Mouse (Mus musculus) embryonic facial prominence, embryonic 11.5 days (tissue): ENCODE measurements around the gene Lrmda. TPM values are rescaled to one million over a fixed set of nuclear protein-coding genes. Genes with fewer than 3 reads are reported as not detected.

Source experiments
- ATAC-seq: fragments of 200-750 bp; cut with Nextera tagmentation; replicated peaks from 2 replicates; pipeline ENCODE4 v1.8.0; 2017; ENCODE audit warnings: low read depth; ENCODE audit not compliant: insufficient number of reproducible peaks, low FRiP score, low TSS enrichment
- DNase-seq: peaks from one replicate; pipeline ENCODE4 v3.0.0-alpha.2; 2015; ENCODE audit warnings: low spot score
- H3K27ac ChIP-seq: fragments of 300-500 bp; sonication (generic); replicated peaks from 2 replicates; pipeline ENCODE4 v1.5.1; 2014; ENCODE audit warnings: mild to moderate bottlenecking, low read depth, low read length, control low read depth
- H3K27me3 ChIP-seq: fragments of 300-500 bp; sonication (generic); 2 replicates; pipeline ENCODE4 v1.6.1; 2014; ENCODE audit warnings: mild to moderate bottlenecking, low read length, moderate library complexity, mixed read lengths; ENCODE audit not compliant: control insufficient read depth, insufficient read depth
- H3K36me3 ChIP-seq: fragments of 300-500 bp; sonication (generic); replicated peaks from 2 replicates; pipeline ENCODE4 v1.6.1; 2014; ENCODE audit warnings: low read depth, mild to moderate bottlenecking, low read length, moderate library complexity, mixed read lengths; ENCODE audit not compliant: control insufficient read depth, insufficient read depth
- H3K4me1 ChIP-seq: fragments of 300-500 bp; sonication (generic); 2 replicates; pipeline ENCODE4 v1.6.1; 2014; ENCODE audit warnings: low read length, mixed read lengths; ENCODE audit not compliant: control insufficient read depth, insufficient read depth
- H3K4me2 ChIP-seq: fragments of 300-500 bp; sonication (generic); 2 replicates; pipeline ENCODE4 v1.6.1; 2014; ENCODE audit warnings: low read depth, mild to moderate bottlenecking, control low read depth, low read length, moderate library complexity
- H3K4me3 ChIP-seq: fragments of 300-500 bp; sonication (generic); 2 replicates; pipeline ENCODE4 v1.5.1; 2014; ENCODE audit warnings: low read depth, low read length, control low read depth
- H3K9ac ChIP-seq: fragments of 300-500 bp; sonication (generic); replicated peaks from 2 replicates; pipeline ENCODE4 v1.6.1; 2014; ENCODE audit warnings: mild to moderate bottlenecking, control low read depth, low read length
- H3K9me3 ChIP-seq: fragments of 300-500 bp; sonication (generic); replicated peaks from 2 replicates; pipeline ENCODE4 v1.6.1; 2016; ENCODE audit warnings: mild to moderate bottlenecking, low read length, inconsistent platforms, mixed read lengths; ENCODE audit not compliant: control insufficient read depth
- WGBS: fragments of 180-500 bp; shearing (Covaris S2); extraction: QIAGEN DNeasy Blood & Tissue Kit; methylation state at CpG from one replicate; pipeline ENCODE4 v1.1.7; 2014; 5-methylcytosine and 5-hydroxymethylcytosine counted together
- polyA plus RNA-seq: library from polyadenylated mRNA; unstranded; fragments of >200 nt; fragmentation: Nextera tagmentation; extraction: Ambion mirVana; gene quantifications from 2 replicates; pipeline ENCODE4 v1.2.1, GENCODE M21; 2014

Lrmda gene
- polyA plus RNA-seq, 1 experiment from 2014 or later = 0.22 TPM

DNA sequence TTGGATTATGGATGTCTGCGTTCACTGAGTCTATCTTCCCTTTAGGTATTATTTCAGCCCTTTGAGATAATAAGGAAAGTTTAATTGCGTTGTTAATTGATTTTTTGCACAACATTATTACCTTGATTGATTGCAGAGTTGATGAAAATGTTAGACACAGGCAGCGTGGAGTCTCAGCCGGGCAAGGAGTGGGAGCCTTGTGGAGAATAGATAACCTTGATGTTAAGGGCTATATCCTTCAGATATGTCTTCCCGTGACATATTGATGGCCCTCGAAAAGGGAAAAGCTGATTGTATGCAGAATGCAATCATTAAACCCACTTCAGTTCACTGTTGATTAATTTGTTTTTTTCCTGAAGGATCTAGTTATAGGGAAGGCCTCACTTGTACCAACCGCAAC lies 1021.5 kb downstream of the Lrmda start:
- no peak overlapping the region for H3K4me3 ChIP-seq
- 87% methylated on average over 7 of the region's 7 CpGs for WGBS
- H3K36me3 ChIP-seq = no peaks in the 10 kb centered on the region
- no peak for ATAC-seq
- H3K9ac ChIP-seq = no peak overlapping the region
- H3K27ac ChIP-seq = no peak overlapping the region
- H3K4me1 ChIP-seq = no peaks in the 10 kb centered on the region
- no peaks in the 10 kb centered on the region for H3K9me3 ChIP-seq
- no peak for DNase-seq
- H3K27me3 ChIP-seq = no peaks in the 10 kb centered on the region
- H3K4me2 ChIP-seq = no peak overlapping the region

GRCm38 (mm10) chr14:23045322-23045721 lies 1025.8 kb downstream of the Lrmda start:
- DNase-seq (no peak), ATAC-seq (no peak)
- H3K4me1 ChIP-seq = no peaks in the 10 kb centered on the region
- H3K4me3 ChIP-seq = no peak overlapping the region
- H3K9me3 ChIP-seq = no peaks in the 10 kb centered on the region
- no peak overlapping the region for H3K27ac ChIP-seq
- H3K36me3 ChIP-seq = no peaks in the 10 kb centered on the region
- WGBS = 42% methylated on average over 1 of the region's 1 CpGs
- H3K4me2 ChIP-seq = no peak overlapping the region
- no peak overlapping the region for H3K9ac ChIP-seq
- H3K27me3 ChIP-seq = no peaks in the 10 kb centered on the region

DNA sequence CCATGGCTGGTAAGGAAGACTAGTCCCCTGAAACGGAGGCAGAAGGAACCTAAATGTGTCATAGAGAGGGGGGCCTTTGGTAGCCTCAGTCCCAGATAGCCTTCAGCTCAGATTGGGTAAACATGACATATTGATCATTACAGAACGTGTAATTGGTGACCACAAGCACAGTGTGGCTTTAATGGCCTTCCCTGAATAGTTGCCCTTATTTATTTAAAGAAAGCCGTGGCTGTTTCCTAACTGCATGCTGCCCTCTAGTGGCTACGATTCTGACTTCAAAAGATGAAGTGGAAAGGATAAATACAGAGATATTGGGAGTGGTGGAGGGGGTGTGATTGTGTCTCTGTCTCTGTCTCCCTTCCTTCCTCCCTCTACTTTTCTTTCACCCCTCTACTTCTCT lies 1026.8 kb downstream of the Lrmda start:
- no peaks in the 10 kb centered on the region for H3K36me3 ChIP-seq
- no peak for ATAC-seq
- WGBS = 13% methylated on average over 4 of the region's 4 CpGs

DNA sequence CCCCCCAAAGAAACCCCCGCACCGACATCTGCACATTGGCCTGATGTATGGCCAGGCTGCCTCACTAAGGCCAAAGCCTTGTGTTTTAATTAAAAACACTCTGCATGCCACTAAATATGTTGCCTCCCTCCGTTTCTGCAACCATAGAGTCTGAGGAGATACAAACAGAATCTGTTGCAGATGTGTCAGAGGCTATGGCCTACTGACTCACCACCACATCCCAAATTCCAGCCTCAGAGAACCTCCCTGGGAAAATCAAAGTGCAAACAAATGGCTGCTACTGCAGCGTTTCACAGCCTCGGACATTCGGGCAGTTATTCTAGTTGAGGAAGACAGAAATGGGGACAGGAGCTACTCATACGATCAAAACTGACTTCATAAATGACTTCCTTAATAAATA lies 1031.9 kb downstream of the Lrmda start:
- Histone ChIP-seq H3K4me3 (no peak overlapping the region), H3K4me2 (no peak overlapping the region), H3K27ac (no peak overlapping the region), H3K4me1 (no peaks in the 10 kb centered on the region), H3K9me3 (no peaks in the 10 kb centered on the region), H3K27me3 (no peaks in the 10 kb centered on the region), H3K36me3 (no peaks in the 10 kb centered on the region), H3K9ac (no peak overlapping the region)
- no peak for ATAC-seq
- WGBS = 42% methylated on average over 7 of the region's 7 CpGs
- DNase-seq = no peak

More for the DNA sequence above, 1026.8 kb downstream of the Lrmda start:
- Histone ChIP-seq H3K9me3 (no peaks in the 10 kb centered on the region), H3K27ac (no peak overlapping the region), H3K27me3 (no peaks in the 10 kb centered on the region), H3K4me3 (no peak overlapping the region), H3K4me1 (no peaks in the 10 kb centered on the region), H3K4me2 (no peak overlapping the region), H3K9ac (no peak overlapping the region)
- DNase-seq = peak; percentile 92

DNA sequence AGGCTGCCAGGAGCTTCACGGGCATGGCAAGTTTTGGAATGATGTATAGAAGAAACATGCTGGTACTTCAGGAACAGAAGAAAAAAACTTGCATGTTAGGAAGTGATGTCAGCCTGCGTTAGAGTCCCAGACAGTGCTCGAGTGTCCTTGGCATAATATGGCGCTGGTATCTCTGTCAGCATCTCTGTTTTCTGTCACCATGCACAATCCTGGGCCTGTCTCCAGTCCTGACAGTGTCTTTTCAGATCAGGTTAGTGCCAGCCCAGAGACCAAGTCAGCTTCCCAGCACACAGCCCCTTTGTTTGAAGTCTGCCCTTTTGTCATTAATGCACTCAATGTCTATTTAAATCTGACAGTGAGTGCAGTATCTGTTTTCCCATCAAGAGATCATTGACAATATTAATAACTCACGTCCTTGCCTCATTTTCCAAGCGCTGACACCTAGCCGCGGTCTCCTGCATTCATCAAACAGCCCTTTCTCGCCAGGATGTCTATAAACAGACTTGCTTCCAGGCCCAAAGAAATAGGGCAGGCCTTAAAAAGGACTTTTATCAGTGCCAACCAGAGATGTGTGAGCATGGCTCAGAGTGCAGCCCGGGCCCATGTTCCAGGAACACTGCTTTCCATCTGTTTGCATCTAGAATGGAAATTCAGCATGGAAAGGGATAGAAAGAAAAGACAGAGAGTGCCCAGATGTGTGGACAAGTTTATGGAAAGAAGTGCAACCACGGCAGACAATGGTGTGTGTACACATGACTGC lies 1033.5 kb downstream of the Lrmda start:
- H3K9ac ChIP-seq = no peak overlapping the region
- no peaks in the 10 kb centered on the region for H3K9me3 ChIP-seq
- H3K4me2 ChIP-seq = no peak overlapping the region
- H3K27ac ChIP-seq = no peak overlapping the region
- H3K4me3 ChIP-seq = no peak overlapping the region
- no peaks in the 10 kb centered on the region for H3K27me3 ChIP-seq
- H3K36me3 ChIP-seq = no peaks in the 10 kb centered on the region
- H3K4me1 ChIP-seq = no peaks in the 10 kb centered on the region
- 75% methylated on average over 11 of the region's 11 CpGs for WGBS
- ATAC-seq (no peak), DNase-seq (no peak)

DNA sequence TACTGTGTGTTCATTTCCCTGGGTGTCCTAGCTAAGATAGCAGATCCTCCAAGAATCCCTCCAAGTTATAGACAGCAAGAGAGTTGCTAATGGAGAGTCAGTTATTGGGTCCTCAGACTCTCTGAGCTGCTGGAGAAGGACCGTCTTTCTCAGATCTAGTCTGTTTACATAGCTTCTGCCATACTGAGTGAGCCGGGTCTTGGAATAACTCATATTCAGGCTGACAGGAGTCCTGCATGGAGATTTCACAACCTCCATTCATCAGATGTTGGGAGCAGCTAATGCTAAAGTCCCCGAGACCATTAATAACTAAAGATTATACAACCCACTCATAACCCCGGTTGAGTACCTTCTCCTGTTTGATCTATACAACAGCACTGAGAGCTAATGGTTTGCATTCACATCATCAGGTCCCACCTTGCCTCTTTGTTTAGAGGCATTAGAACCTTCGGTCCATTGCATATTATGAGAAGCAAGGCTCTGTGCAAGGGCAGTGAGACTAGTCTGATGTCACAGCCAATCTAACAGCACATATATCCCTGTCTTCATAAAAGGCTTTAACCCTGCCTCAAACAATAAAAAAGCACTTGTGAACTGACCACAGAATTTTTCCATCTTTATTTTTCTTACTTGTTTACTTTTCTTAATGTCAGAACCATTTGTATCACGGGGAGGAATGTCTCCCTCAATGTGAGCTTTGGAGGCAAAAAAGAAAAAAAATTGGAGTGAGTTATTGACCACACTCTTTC lies 1037.9 kb downstream of the Lrmda start:
- Histone ChIP-seq H3K4me1 (no peaks in the 10 kb centered on the region), H3K27me3 (no peaks in the 10 kb centered on the region), H3K4me2 (no peak overlapping the region), H3K36me3 (no peaks in the 10 kb centered on the region), H3K9ac (no peak overlapping the region), H3K27ac (no peak overlapping the region), H3K4me3 (no peak overlapping the region), H3K9me3 (no peaks in the 10 kb centered on the region)
- WGBS = 89% methylated on average over 6 of the region's 6 CpGs
- ATAC-seq = no peak
- no peak for DNase-seq

GRCm38 (mm10) chr14:23057987-23058386 lies 1038.5 kb downstream of the Lrmda start:
- H3K9me3 ChIP-seq = no peaks in the 10 kb centered on the region
- 85% methylated on average over 2 of the region's 2 CpGs for WGBS
- H3K4me2 ChIP-seq = no peak overlapping the region
- no peaks in the 10 kb centered on the region for H3K36me3 ChIP-seq
- DNase-seq = no peak
- H3K9ac ChIP-seq = no peak overlapping the region
- no peak overlapping the region for H3K27ac ChIP-seq
- H3K4me1 ChIP-seq = no peaks in the 10 kb centered on the region
- H3K4me3 ChIP-seq = no peak overlapping the region
- no peaks in the 10 kb centered on the region for H3K27me3 ChIP-seq
- ATAC-seq = no peak

DNA sequence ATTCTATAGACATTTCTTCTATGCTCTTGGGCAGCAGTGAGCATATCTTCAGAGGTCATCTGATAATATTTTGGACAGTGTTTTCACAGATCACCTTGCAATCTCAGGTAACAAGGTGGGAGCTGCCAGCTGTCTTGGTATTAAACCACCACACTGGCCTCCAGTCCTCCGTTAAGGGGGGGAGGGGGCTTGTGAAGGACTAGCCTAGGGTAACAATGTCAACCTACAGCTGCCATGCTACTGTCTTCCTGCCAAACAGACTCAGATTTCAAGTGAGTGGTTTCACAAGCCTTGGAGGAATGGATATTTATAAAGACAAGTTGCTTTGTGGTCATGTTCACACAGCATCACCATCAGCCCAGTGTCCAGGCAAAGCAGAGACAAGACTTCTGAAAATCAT lies 1059.2 kb downstream of the Lrmda start:
- Histone ChIP-seq H3K4me1 (no peaks in the 10 kb centered on the region), H3K4me2 (no peak overlapping the region), H3K36me3 (no peaks in the 10 kb centered on the region), H3K9me3 (no peaks in the 10 kb centered on the region), H3K9ac (no peak overlapping the region), H3K4me3 (no peak overlapping the region), H3K27me3 (no peaks in the 10 kb centered on the region), H3K27ac (no peak overlapping the region)
- WGBS = 69% methylated on average over 1 of the region's 1 CpGs
- ATAC-seq (no peak), DNase-seq (no peak)
